1 mouse cellular context compared by ENCODE assay signal in the genomic region with DNA sequence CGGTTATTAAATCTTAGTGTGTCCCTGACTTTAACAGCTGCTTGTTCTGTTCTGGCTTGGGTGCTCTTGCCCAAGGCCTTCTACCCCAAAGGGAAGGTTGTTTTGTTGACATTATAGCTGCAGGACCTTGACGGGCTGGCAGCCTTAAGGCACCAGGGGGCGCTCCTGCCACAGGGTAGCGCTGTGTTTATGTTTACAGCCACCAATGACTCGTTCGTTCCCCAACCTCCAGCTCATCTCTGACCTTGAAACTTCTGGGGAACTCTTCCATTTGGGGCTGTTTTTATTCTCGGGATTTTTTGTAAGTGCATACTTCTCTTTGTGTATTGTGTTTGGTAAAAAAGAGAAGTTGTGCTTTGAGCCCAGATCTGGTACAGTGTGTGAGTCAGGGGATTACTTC.
TF ChIP-seq lines count a peak whose summit lies in the region.

No protein-coding gene starts in this region.

TF ChIP-seq in MEL, 35 proteins besides CTCF, POLR2A, EP300 and RAD21:
- TF ChIP-seq SIN3A (IDR thresholded peaks at IDR 0.05; ENCODE audit: low read length) (peak; percentile 96), SMC3 (IDR thresholded peaks at IDR 0.05; ENCODE audit: low read depth, low read length) (peak; percentile 94), MAX (IDR thresholded peaks at IDR 0.05; ENCODE audit: low read length) (peak; percentile 40; the same call in 1 of the 2 replicates), MAZ (IDR thresholded peaks at IDR 0.05; ENCODE audit: low read depth, low read length) (peak; percentile 71), ZC3H11A (IDR thresholded peaks at IDR 0.05; ENCODE audit: low read depth, low read length) (peak; percentile 74), ETS1 (IDR thresholded peaks at IDR 0.05; ENCODE audit: low read depth, low read length) (0 out of 2 replicates have a peak, but pooled peaks have one; percentile 18), GATA1 (IDR thresholded peaks at IDR 0.05; ENCODE audit: low read depth, low read length) (no peak), ZNF384 (IDR thresholded peaks at IDR 0.05; ENCODE audit: low read depth, low read length) (no peak), UBTF (IDR thresholded peaks at IDR 0.05; ENCODE audit: borderline replicate concordance, insufficient read depth, low read depth, low read length) (no peak), MXI1 (IDR thresholded peaks at IDR 0.05; ENCODE audit: low read depth, low read length) (peak; percentile 78; the same call in 1 of the 2 replicates), HCFC1 (IDR thresholded peaks at IDR 0.05; ENCODE audit: low read depth, low read length) (peak; percentile 65)
TF ChIP-seq in MEL: peak in this region for 8.
